Mouse (Mus musculus): ENCODE measurements around the gene Notch2. TPM values are rescaled to one million over a fixed set of nuclear protein-coding genes. Genes with fewer than 3 reads are reported as not detected.

Notch2 gene
- polyA plus RNA-seq, 1 experiment from 2014 or later = 11.5 TPM

DNA sequence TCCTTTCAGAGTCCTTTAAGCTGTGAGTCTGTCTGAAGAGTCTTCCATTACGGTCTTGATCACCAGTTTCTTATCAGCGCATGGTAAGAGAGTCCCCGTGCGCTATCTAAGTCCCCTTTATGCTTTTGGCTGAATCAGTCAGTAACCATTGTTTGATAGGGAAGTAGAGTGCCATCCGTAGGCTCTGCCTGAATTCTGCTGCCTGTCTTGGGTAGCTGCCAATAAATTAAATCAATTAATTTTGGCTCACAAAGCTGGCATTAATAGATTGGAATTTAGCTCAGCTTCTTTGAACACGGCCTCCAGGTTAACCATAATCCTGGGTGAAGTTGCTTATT is 41.6 kb downstream of the Notch2 start:
- H3K4me1 ChIP-seq (replicated peaks) = peaks cover 46% of the 10 kb centered on the region
- no peak for ATAC-seq (replicated peaks; ENCODE audit: insufficient number of reproducible peaks, insufficient read depth, low FRiP score, low read depth)
- no peaks in the 10 kb centered on the region for H3K36me3 ChIP-seq
- no peak overlapping the region for H3K4me2 ChIP-seq
- H3K27ac ChIP-seq = no peak overlapping the region
- H3K4me3 ChIP-seq = no peak overlapping the region
- WGBS = 55% methylated on average over 6 of the region's 6 CpGs
- no peak overlapping the region for H3K9ac ChIP-seq
- H3K9me3 ChIP-seq (replicated peaks) = no peaks in the 10 kb centered on the region
- no peaks in the 10 kb centered on the region for H3K27me3 ChIP-seq

DNA sequence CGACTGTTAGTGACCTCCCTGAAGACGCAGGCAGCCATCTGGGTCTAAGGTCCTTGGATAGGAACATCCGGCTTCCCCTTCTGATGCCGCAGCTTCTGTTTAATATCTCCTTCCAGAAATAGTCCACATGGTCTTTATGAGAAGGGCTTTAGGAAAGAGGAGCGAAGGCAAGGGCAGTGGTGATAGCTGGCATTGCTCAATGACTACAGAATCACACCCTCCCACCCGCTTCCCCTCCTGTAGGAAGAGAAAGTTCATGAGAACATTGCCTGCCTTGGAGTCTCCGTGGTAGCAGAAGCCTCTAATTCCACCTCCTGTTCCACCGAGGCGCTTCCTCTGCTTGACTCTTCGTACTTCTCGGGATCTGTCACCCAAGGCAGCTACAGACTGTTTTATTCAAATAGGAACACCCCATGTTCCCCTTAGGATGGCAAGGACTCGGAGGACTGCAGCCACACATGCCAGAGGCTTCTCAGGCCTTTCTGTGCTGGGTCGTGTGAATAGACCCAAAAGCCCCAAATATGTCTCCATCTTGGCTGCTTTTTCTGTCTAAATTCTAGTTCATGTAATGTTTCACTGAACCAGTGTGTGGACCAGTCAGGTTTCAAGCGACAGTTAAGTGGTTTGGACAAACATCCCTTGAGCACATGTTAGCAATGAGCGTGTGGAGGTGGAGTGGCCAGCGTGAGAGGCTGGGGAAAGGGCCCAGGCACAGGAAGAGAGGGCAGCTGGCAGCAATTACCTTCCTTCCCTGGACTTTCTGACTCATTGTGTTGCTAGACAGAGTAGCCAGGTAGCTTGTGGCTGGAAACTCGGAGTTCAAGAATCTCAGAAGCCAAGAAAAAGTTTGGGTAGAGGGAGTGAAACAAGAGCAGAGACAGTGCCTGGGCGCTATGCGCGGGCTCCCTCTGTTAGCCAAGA is 42.7 kb downstream of the Notch2 start:
- no peak; the same call in 1 of the 2 replicates for ATAC-seq (replicated peaks; ENCODE audit: insufficient number of reproducible peaks, insufficient read depth, low FRiP score, low read depth)
- whole genome bisulfite sequencing = 68% methylated on average over 20 of the region's 20 CpGs
- no peaks in the 10 kb centered on the region for H3K9me3 ChIP-seq (replicated peaks)
- no peak overlapping the region for H3K4me2 ChIP-seq
- peak overlapping the region; percentile 32; the same call in 1 of the 2 replicates for H3K27ac ChIP-seq
- H3K4me3 ChIP-seq = no peak overlapping the region
- H3K4me1 ChIP-seq (replicated peaks) = peaks cover 52% of the 10 kb centered on the region
- H3K27me3 ChIP-seq = no peaks in the 10 kb centered on the region
- no peak overlapping the region; the same call in 1 of the 2 replicates for H3K9ac ChIP-seq
- H3K36me3 ChIP-seq = no peaks in the 10 kb centered on the region

DNA sequence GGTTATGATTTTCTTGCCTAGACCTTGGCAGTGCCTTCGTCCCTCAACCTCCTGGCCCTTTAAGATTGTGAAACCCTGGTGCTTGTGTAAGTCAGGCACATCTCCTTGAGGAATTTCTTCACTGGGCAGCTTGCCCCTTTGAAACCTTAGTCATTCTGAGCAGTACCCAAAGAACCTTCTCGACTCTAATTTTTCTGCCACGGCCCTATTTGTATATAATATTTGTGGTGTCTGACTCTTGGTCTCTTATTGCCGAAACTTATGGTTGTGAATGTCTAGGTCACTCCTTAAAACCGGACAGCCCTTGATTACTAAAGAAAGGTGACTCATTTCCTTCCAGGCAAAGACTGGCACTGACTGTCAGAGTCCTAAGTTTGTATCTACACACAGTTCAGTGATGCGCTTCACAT is 43.6 kb downstream of the Notch2 start:
- no peak overlapping the region for H3K4me3 ChIP-seq
- H3K9me3 ChIP-seq (replicated peaks) = no peaks in the 10 kb centered on the region
- WGBS = 69% methylated on average over 6 of the region's 6 CpGs
- H3K36me3 ChIP-seq = no peaks in the 10 kb centered on the region
- no peak for ATAC-seq (replicated peaks; ENCODE audit: insufficient number of reproducible peaks, insufficient read depth, low FRiP score, low read depth)
- peaks cover 53% of the 10 kb centered on the region for H3K4me1 ChIP-seq (replicated peaks)
- H3K9ac ChIP-seq = no peak overlapping the region
- no peak overlapping the region for H3K27ac ChIP-seq
- H3K4me2 ChIP-seq = no peak overlapping the region
- H3K27me3 ChIP-seq = no peaks in the 10 kb centered on the region

DNA sequence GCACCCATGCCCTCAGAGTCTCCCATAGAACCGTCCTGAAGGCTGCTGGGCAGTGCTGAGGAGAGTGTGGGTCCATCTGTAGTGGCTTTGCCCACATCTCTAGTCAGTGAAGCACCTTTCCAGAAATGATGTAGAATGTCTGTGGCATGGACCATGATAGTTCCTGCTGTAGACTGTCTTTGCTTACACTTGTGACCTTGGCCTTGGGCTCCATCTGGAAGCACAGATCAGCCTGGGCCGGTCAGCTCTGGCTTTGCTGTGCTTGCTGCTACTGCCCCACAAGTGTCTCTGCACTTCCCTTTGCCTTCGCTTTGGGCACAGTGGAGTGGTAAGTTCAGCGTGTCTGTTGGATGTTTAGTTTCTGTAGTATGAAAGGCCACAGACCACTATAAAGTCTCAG is 45.7 kb downstream of the Notch2 start:
- Histone ChIP-seq H3K27ac (no peak overlapping the region), H3K4me1 (replicated peaks) (peaks cover 71% of the 10 kb centered on the region), H3K9me3 (replicated peaks) (no peaks in the 10 kb centered on the region), H3K36me3 (no peaks in the 10 kb centered on the region), H3K4me2 (no peak overlapping the region), H3K4me3 (no peak overlapping the region), H3K27me3 (no peaks in the 10 kb centered on the region), H3K9ac (no peak overlapping the region)
- ATAC-seq (replicated peaks; ENCODE audit: insufficient number of reproducible peaks, insufficient read depth, low FRiP score, low read depth) = no peak
- WGBS = 80% methylated on average over 4 of the region's 4 CpGs

DNA sequence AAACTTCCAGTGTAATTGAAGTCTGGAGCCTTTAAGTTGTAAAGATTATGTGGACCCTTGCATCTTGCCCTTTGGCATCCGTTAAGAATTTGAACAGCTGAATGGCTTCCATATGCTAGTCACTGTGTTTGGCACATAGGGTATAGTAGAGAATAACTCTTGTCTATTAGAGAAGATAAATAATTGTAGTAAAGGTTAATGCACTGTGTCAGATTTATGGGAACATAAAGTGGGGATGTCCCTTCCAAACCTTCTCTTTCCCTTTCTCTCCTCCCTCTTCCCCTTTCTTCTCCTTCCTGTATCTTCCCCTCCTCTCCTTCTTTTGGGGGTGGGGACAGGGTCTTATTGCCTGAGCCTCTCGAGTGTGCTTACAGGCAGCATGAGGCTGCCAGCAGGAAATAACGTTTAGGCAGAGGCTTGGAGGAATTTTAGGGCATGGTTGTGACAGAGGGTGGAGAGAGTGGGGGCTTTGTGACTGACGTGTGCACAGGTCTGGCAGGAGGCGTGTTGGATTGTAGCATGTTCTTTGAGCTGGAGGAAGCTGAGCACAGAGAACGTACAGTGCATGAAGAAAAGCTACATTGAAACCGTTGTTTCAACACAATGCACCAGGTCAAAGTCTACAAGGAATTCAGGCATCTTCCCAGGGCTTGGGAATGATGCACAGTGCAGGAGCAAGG is 47.8 kb downstream of the Notch2 start:
- no peaks in the 10 kb centered on the region for H3K36me3 ChIP-seq
- peaks cover 66% of the 10 kb centered on the region for H3K4me1 ChIP-seq (replicated peaks)
- peak overlapping the region; percentile 89 for H3K27ac ChIP-seq
- no peaks in the 10 kb centered on the region for H3K27me3 ChIP-seq
- H3K4me2 ChIP-seq = no peak overlapping the region
- WGBS = 34% methylated on average over 7 of the region's 7 CpGs
- no peak overlapping the region for H3K4me3 ChIP-seq
- no peak for ATAC-seq (replicated peaks; ENCODE audit: insufficient number of reproducible peaks, insufficient read depth, low FRiP score, low read depth)
- no peaks in the 10 kb centered on the region for H3K9me3 ChIP-seq (replicated peaks)
- H3K9ac ChIP-seq = no peak overlapping the region; the same call in 1 of the 2 replicates

DNA sequence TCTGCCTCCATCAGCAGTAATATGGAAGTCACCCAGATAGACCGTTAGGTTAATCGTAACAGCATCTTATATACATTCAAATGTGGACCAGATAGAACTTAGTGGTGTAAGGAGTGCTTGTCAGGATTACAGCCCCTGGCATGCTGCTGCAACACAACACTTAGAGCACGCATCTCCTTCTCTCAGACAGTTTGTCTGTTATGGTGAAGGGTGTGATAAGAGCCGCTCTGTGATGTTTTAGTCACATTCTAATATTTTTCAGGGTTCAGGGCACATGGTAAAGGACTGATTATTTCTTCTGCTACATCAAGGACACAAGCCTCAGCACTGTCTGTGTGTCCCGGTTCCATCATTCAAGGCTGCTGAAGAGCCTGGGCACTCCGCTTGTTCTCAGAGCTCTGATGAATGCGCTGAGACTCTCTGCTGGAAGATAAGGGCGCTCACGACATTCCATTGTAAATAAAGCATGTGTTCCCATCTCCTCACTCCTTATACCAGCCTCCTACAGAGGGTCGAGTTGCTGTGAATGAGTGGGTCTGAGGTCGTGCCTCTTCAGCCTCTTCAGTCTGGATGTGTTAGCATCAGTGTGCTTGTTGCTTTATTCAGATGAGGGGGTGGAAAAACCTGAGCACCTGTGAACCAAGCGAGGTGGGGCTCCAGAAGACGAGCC is 48.5 kb downstream of the Notch2 start:
- WGBS = 25% methylated on average over 13 of the region's 13 CpGs
- Histone ChIP-seq H3K27me3 (no peaks in the 10 kb centered on the region), H3K4me2 (peak overlapping the region; percentile 5; the same call in 1 of the 2 replicates), H3K4me1 (replicated peaks) (peaks cover 65% of the 10 kb centered on the region), H3K27ac (peak overlapping the region; percentile 89), H3K36me3 (no peaks in the 10 kb centered on the region), H3K9me3 (replicated peaks) (no peaks in the 10 kb centered on the region), H3K9ac (no peak overlapping the region), H3K4me3 (no peak overlapping the region)
- ATAC-seq (replicated peaks; ENCODE audit: insufficient number of reproducible peaks, insufficient read depth, low FRiP score, low read depth) = no peak

DNA sequence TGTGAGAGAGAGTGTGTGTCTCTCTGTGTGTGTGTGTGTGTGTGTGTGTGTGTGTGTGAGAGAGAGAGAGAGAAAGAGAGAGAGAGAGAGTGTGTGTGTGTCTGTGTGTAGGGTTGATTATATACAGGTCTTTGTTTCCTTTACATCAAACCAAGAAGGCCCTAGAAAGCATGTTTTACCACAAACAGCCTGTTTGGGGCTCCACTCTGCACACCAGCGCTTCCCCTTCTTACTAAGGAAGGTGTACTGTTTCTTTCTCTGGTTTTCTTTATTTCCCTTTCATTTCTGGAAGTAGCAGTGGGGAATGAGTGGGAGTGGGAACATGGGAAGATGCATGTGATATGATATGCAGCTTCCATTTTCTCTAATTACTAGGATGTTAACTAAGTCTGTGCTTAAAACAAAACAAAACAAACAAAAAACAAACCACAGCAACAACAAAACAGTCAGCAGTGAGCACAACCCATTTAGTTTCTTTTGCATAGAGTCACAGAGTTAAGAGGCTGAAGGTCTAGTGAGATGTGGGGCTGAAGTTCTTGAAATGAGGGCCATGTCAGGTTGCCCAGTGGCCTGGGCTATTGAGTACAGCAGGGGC is 49.4 kb downstream of the Notch2 start:
- H3K4me1 ChIP-seq (replicated peaks) = peaks cover 73% of the 10 kb centered on the region
- no peaks in the 10 kb centered on the region for H3K9me3 ChIP-seq (replicated peaks)
- peak overlapping the region; percentile 40 for H3K4me2 ChIP-seq
- no peak overlapping the region for H3K4me3 ChIP-seq
- H3K27ac ChIP-seq = peak overlapping the region; percentile 89
- WGBS = 66% methylated on average over 1 of the region's 1 CpGs
- no peak overlapping the region for H3K9ac ChIP-seq
- ATAC-seq (replicated peaks; ENCODE audit: insufficient number of reproducible peaks, insufficient read depth, low FRiP score, low read depth) = peak; percentile 19; the same call in 1 of the 2 replicates
- no peaks in the 10 kb centered on the region for H3K36me3 ChIP-seq
- H3K27me3 ChIP-seq = no peaks in the 10 kb centered on the region

DNA sequence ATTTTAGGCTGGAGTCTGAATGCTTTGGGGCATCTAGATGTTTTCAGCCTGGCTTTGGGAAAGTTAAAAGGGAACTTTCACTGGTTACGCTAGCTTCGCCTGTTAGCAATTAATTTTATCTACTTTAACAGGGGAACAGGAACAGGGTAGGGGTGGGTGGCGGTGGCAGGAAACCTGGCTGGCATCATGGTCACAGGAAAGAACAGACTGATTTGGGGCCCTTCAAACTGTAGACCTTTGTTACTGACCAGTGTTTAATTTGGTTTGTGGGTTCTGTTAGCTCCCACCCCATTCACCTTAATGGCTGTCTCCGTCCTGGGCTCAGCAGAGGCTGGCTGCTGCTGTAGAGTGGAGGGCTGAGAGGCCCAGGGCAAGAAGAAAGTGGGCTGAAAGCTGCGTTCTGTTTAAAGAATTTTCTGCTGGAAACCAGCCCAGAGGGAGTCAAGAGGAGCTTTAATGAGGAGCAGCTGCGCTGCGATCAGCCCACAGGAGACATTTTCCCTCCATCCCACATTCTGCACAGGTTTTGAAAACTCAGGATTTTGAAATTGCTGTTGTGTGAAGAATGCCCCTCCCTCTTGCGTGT is 50.0 kb downstream of the Notch2 start:
- Histone ChIP-seq H3K4me2 (peak overlapping the region; percentile 40), H3K9me3 (replicated peaks) (no peaks in the 10 kb centered on the region), H3K4me3 (no peak overlapping the region), H3K27ac (peak overlapping the region; percentile 89), H3K4me1 (replicated peaks) (peaks cover 79% of the 10 kb centered on the region), H3K9ac (no peak overlapping the region), H3K36me3 (no peaks in the 10 kb centered on the region), H3K27me3 (no peaks in the 10 kb centered on the region)
- 13% methylated on average over 8 of the region's 8 CpGs for WGBS
- peak; percentile 64 for ATAC-seq (replicated peaks; ENCODE audit: insufficient number of reproducible peaks, insufficient read depth, low FRiP score, low read depth)

DNA sequence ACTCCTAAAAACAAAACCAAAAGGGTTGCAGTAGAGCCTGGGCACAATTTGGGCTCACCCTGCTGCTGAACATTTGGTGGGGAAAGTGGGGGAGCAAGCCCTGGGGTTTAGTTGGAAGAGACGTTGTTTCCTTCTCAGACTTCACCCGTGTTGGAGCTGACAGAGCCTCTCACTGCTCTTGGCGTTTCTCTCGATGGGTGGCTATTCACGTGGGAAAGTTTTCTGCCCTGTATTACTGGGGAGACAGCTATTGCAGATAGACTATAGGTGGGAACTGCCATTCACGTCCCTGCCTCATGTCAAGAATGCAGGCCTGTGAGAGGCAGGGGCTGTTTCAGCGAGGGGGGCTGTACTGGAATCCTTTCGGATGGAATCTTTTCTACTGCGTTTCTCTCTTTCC is 50.5 kb downstream of the Notch2 start:
- peak overlapping the region; percentile 89 for H3K27ac ChIP-seq
- no peak overlapping the region for H3K4me3 ChIP-seq
- H3K9ac ChIP-seq = no peak overlapping the region
- ATAC-seq (replicated peaks; ENCODE audit: insufficient number of reproducible peaks, insufficient read depth, low FRiP score, low read depth) = no peak
- 26% methylated on average over 9 of the region's 9 CpGs for WGBS
- H3K4me1 ChIP-seq (replicated peaks) = peaks cover 79% of the 10 kb centered on the region
- H3K4me2 ChIP-seq = peak overlapping the region; percentile 40
- no peaks in the 10 kb centered on the region for H3K27me3 ChIP-seq
- H3K36me3 ChIP-seq = no peaks in the 10 kb centered on the region
- no peaks in the 10 kb centered on the region for H3K9me3 ChIP-seq (replicated peaks)

DNA sequence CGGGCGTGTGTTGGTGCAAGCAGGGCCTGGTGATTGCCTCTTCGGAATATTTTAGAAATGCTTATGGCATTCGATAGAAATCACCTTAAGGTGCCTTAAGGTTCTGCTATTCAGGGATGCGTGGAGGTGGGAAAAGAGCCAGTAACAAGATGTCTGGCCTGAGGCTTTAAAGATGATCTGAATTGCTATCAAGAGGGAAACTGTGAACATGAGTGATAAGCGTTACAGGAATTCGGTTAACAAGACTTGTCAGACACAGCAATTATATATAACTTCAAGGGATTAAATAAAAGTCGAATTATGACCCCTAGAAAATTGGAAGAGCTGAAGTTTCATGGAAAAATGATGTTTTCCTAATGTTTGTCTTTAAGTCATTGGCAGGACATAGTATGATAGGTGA is 51.7 kb downstream of the Notch2 start:
- WGBS = 62% methylated on average over 8 of the region's 8 CpGs
- ATAC-seq (replicated peaks; ENCODE audit: insufficient number of reproducible peaks, insufficient read depth, low FRiP score, low read depth) = no peak
- Histone ChIP-seq H3K4me3 (no peak overlapping the region), H3K36me3 (no peaks in the 10 kb centered on the region), H3K9me3 (replicated peaks) (no peaks in the 10 kb centered on the region), H3K9ac (no peak overlapping the region), H3K4me2 (no peak overlapping the region), H3K27ac (0 out of 2 replicates have a peak overlapping the region, but pooled peaks have one; percentile 23), H3K27me3 (no peaks in the 10 kb centered on the region), H3K4me1 (replicated peaks) (peaks cover 79% of the 10 kb centered on the region)

DNA sequence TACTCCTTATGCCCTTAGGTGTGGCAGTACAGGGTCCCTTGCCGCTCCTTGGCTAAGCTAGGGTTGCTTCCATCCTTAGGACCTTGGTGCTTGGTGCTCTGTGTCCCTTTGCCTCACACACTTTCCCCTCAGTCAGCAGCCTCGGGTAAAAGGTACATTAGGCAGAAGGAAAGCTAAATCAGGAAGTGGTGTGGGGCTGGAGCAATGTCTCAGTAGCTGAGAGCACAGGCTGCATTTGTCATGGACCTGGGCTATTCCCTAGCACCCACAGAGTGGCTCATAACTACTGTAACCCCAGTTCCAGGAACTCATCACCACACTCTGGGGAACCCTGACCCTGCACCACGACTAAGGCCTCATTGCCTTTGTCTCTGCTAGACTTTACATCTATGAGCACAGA is 53.1 kb downstream of the Notch2 start:
- Histone ChIP-seq H3K9ac (no peak overlapping the region), H3K27me3 (no peaks in the 10 kb centered on the region), H3K27ac (no peak overlapping the region), H3K4me2 (no peak overlapping the region), H3K4me3 (no peak overlapping the region), H3K9me3 (replicated peaks) (no peaks in the 10 kb centered on the region), H3K36me3 (peaks cover 8% of the 10 kb centered on the region; the same call in 1 of the 2 replicates), H3K4me1 (replicated peaks) (peaks cover 66% of the 10 kb centered on the region)
- 64% methylated on average over 3 of the region's 3 CpGs for WGBS
- ATAC-seq (replicated peaks; ENCODE audit: insufficient number of reproducible peaks, insufficient read depth, low FRiP score, low read depth) = no peak
